Mouse (Mus musculus) liver, adult 2 months (tissue): ENCODE measurements at regions not wholly inside any gene's neighbourhood (a gene's known extent, or its start where the extent isn't known, plus 50 kb on each side); places are given as distances from the start of the nearest gene placed in this dataset.

Source experiments
- DNase-seq: peaks from one replicate; pipeline ENCODE4 v3.0.0-alpha.2; 2011; ENCODE audit warnings: low read depth, low spot score; ENCODE audit errors: extremely low read depth
- H3K27ac ChIP-seq: fragments of 200-500 bp; replicated peaks from 2 replicates; pipeline ENCODE4 v1.5.1; 2012; ENCODE audit warnings: low read depth, mild to moderate bottlenecking, control low read depth, inconsistent platforms, low read length; ENCODE audit not compliant: insufficient read depth
- H3K27me3 ChIP-seq: fragments of 200-500 bp; 2 replicates; pipeline ENCODE4 v1.6.1; 2012; ENCODE audit warnings: mild to moderate bottlenecking, moderate library complexity, low read length, inconsistent platforms; ENCODE audit not compliant: control insufficient read depth, insufficient read depth
- H3K36me3 ChIP-seq: fragments of 200-500 bp; 2 replicates; pipeline ENCODE4 v1.6.1; 2012; ENCODE audit warnings: low read length, inconsistent platforms; ENCODE audit not compliant: control insufficient read depth, insufficient read depth
- H3K4me1 ChIP-seq: fragments of 200-500 bp; 2 replicates; pipeline ENCODE4 v1.6.1; 2011; ENCODE audit warnings: low read length; ENCODE audit not compliant: control insufficient read depth, insufficient read depth
- H3K4me3 ChIP-seq: fragments of 200-500 bp; 2 replicates; pipeline ENCODE4 v1.5.1; 2011; ENCODE audit warnings: low read depth, mild to moderate bottlenecking, control low read depth, low read length, moderate library complexity; ENCODE audit not compliant: insufficient read depth
- H3K79me2 ChIP-seq: fragments of 200-500 bp; 2 replicates; pipeline ENCODE4 v1.6.1; 2012; ENCODE audit warnings: inconsistent platforms, mild to moderate bottlenecking, low read length, moderate library complexity; ENCODE audit not compliant: control insufficient read depth, insufficient read depth
- H3K9ac ChIP-seq: fragments of 200-500 bp; 2 replicates; pipeline ENCODE4 v1.6.1; 2012; ENCODE audit warnings: low read depth, mild to moderate bottlenecking, control low read depth, inconsistent platforms, low read length
- CTCF ChIP-seq: fragments of 200-500 bp; IDR thresholded peaks from 2 replicates; pipeline ENCODE4 v1.5.1; 2011; ENCODE audit warnings: low read depth, low read length, control low read depth
- POLR2A ChIP-seq: fragments of 200-500 bp; IDR thresholded peaks from 2 replicates; pipeline ENCODE4 v1.6.1; 2011; ENCODE audit warnings: low read length, control low read depth; ENCODE audit not compliant: insufficient read depth; ENCODE audit errors: extremely low read depth
- WGBS: fragments of 180-500 bp; shearing (Covaris S2); methylation state at CpG from one replicate; pipeline ENCODE4 v1.1.7; 2018; 5-methylcytosine and 5-hydroxymethylcytosine counted together

DNA sequence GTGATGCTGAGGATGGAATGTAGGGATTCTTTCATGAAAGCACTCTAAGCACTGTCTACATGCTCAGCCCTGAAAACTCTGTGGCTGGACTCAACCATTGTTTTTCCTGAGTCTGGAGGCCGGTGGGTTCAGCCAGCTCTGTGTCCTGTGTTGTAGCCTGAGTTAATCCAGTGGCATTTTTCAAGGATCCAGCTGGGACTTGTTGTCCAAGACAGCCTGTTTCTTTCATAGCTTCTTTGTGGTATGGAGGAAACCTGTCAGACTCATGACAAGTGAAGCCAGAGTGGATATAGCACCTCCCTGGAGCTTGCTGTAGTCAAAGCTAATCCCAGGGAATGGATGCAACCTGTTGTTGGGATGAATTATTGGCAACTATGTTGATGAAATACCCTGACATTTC is 108.9 kb upstream of the Nmur2 start:
- Histone ChIP-seq H3K4me3 (no peak overlapping the region), H3K36me3 (no peaks in the 10 kb centered on the region), H3K27ac (no peak overlapping the region), H3K9ac (no peak overlapping the region), H3K4me1 (no peaks in the 10 kb centered on the region), H3K79me2 (no peaks in the 10 kb centered on the region), H3K27me3 (no peaks in the 10 kb centered on the region)
- no peak for TF ChIP-seq CTCF
- no peak for TF ChIP-seq POLR2A
- no peak for DNase-seq
- WGBS: 94% methylated on average over 1 of the region's 1 CpGs

DNA sequence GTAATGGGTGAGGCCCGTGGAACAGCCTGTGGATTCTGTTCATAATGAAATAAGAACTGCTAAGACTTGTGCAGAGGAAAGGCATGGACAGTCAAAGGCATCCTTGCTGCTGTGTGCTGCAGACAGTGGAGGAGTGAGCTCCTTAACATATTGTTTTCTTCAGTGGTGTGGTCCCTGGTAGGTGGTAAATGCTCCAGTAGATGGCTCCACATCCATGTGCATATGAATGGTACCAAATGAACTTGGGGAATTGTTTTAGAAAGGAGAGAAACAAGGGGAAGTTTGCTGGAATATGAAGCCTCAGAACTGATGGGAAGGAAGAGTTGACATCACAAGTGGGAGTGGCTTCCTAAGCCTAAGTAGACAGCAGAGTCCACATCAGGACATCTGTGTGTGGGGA is 108.1 kb upstream of the Nmur2 start:
- no peaks in the 10 kb centered on the region for H3K36me3 ChIP-seq
- H3K4me1 ChIP-seq: no peaks in the 10 kb centered on the region
- H3K9ac ChIP-seq: no peak overlapping the region
- no peak overlapping the region for H3K27ac ChIP-seq
- no peaks in the 10 kb centered on the region for H3K27me3 ChIP-seq
- TF ChIP-seq CTCF: no peak
- no peak for TF ChIP-seq POLR2A
- 64% methylated on average over 1 of the region's 1 CpGs for WGBS
- H3K4me3 ChIP-seq: no peak overlapping the region
- DNase-seq: no peak
- no peaks in the 10 kb centered on the region for H3K79me2 ChIP-seq

DNA sequence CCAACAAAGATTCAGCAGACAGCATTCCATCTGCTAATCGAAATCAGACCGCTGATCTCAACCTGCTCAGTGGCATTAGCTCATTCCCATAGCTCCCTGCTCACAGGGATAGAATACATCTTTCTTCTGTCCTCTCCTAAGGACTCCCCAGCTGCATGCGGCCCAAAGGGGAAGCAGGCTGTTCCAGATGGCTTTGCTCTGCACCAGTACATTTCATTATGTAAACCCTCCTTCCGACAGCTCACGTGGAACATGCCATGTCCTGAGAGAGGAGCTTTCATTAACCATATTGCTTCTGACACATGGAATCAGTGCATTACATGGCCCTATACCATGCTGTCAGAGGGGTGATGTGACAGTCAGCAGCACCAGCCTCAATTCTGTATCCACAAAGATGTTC is 105.9 kb upstream of the Nmur2 start:
- Histone ChIP-seq H3K27ac (no peak overlapping the region), H3K4me3 (no peak overlapping the region), H3K79me2 (no peaks in the 10 kb centered on the region), H3K36me3 (no peaks in the 10 kb centered on the region), H3K27me3 (no peaks in the 10 kb centered on the region), H3K9ac (no peak overlapping the region), H3K4me1 (no peaks in the 10 kb centered on the region)
- WGBS: 81% methylated on average over 5 of the region's 5 CpGs
- TF ChIP-seq CTCF (no peak), POLR2A (no peak)
- DNase-seq: no peak

DNA sequence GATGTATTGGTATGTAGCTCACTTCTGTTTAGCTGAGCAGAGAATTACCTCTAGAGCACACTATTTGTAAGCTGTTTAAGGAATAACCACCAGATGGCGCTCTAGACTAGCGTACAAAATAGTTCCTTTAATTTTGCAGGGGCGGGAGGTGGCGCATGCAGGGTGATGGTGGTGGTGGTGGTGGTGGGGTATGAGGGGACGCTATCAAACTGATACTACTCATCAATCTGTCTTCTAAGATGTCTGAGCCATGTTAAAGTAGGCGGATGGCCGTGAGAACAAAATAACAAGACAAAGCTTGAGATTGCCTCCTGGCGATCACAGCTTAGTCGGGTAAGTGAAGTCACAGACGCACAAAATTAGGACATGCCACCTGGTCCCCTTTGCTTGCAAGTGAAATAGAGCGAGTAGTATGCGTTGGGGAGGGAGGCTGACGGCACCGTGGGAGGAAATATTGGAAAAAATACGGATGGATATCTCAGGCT is 90.6 kb upstream of the Nmur2 start:
- no peak overlapping the region for H3K9ac ChIP-seq
- 27% methylated on average over 15 of the region's 15 CpGs for WGBS
- no peaks in the 10 kb centered on the region for H3K79me2 ChIP-seq
- no peaks in the 10 kb centered on the region for H3K27me3 ChIP-seq
- H3K27ac ChIP-seq: no peak overlapping the region
- no peak overlapping the region for H3K4me3 ChIP-seq
- H3K4me1 ChIP-seq: no peaks in the 10 kb centered on the region
- TF ChIP-seq POLR2A (no peak), CTCF (peak; percentile 56; the same call in 1 of the 2 replicates)
- no peaks in the 10 kb centered on the region for H3K36me3 ChIP-seq
- DNase-seq: peak; percentile 36

DNA sequence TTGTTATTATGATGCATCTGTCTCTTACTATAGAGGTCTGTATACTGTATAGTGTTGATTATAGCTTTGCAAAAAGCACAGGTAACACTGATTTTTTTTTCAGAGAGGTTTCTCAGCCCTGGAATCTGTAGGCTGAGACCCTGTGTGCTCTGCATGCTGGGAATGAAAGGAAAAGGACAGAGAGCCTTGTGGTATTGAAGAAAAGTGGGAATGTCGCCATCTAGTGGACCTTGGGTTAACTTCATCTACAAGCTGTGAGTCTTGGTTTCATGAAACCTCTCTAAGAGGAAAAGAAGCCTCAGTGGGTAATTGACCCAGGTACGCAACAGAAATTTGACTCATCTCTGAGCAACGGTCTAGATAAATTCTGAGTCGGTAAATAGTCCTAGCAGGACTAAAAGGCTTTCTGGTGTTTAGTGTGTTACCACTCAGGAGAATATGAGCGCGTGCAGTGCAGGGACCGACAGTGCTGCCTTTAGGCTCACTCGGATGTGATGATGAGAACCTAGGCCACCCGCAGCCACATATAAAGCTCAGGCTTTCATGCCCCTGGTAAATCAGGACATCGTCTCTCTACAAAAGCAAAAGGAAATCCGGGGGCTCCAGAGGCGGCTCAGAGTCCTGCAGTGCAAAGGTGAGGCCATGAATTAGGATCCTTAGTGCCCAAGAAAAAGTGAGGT is 75.9 kb upstream of the Nmur2 start:
- Histone ChIP-seq H3K36me3 (no peaks in the 10 kb centered on the region), H3K27me3 (no peaks in the 10 kb centered on the region; the same call in 1 of the 2 replicates), H3K4me1 (no peaks in the 10 kb centered on the region), H3K79me2 (no peaks in the 10 kb centered on the region), H3K9ac (no peak overlapping the region), H3K27ac (no peak overlapping the region), H3K4me3 (no peak overlapping the region)
- WGBS: 34% methylated on average over 12 of the region's 12 CpGs
- peak; percentile 37 for DNase-seq
- TF ChIP-seq POLR2A (no peak), CTCF (peak; percentile 50)

DNA sequence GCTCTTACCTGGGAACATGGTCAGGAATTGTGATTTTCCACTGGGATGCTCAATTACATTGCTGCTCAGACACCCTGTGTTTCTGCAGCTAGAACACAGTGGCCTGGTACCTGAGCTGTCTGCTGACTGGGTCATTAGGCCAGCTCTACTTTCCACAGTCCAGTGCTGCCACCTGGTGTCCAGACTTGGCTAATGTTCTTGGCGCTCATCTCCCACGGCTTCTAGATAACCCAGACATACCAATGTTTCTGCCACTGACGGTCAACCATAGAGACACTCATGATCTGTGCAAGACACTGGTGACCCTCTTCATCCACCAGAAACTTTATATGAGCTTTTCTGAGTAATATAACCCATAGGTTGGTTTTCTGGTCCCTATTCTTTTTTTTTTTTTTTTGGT is 67.1 kb upstream of the Nmur2 start:
- H3K27ac ChIP-seq: no peak overlapping the region
- no peak overlapping the region for H3K9ac ChIP-seq
- peak; percentile 60 for DNase-seq
- H3K27me3 ChIP-seq: 0 out of 2 replicates have a peak, but pooled peaks cover 2% of the 10 kb centered on the region
- 9% methylated on average over 3 of the region's 3 CpGs for WGBS
- H3K4me1 ChIP-seq: no peaks in the 10 kb centered on the region
- TF ChIP-seq CTCF: peak; percentile 89
- TF ChIP-seq POLR2A: no peak
- H3K36me3 ChIP-seq: no peaks in the 10 kb centered on the region
- no peaks in the 10 kb centered on the region for H3K79me2 ChIP-seq
- H3K4me3 ChIP-seq: no peak overlapping the region
